Mouse (Mus musculus) CD8-positive naive resting alpha-beta T cell, adult 2 months (primary cell): ENCODE data around the gene Fxr2.
A peak's percentile ranks its signal among the peaks of the same experiment; 100 is the strongest.

ENCODE experiments used
- DNase-seq, 2 experiments: peaks; one replicate each; pipeline ENCODE4 v3.0.0; 2022; ENCODE audit warnings: low read depth in 2 of 2, low spot score in 2 of 2

Fxr2 gene

DNA sequence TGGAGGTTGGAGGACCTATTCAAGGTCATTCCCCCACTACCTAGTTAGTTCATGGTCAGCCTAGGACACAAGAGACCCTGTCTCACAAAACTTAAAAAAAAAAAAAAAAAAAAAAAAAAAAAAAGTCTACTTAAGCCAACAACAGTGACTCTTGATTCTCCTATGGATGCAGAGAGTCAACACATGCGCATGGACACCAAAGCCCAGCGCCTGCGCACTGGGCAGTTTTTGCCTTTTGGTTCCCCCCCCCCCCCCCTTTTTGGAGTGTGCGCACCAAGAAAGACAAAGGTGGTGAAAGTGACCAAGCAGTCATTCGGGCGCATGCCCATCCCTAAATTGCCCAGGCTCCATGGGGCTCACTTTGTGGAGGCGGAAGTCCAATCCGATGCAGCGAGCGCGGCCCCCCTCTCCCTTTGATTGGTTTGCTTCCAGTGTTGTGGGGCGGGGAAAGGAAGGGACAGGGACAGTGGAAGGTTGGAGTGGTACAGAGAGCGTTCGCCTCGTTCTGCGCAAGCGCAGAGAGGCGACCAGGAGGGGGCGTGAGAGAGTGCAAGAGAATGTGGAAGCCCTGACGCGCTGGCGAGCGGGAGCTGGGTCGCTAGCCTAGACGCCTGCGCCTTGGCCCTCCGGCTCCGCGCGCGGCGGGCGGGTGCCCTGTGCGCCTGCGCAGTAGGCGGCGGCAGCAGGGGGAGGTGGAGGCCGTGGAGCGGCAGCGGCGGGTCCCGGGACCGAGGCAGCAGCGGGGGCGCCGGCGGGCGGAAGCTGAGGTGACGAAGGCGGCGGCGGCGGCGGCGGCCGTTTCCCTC is at the start of gene Fxr2:
Fxr2 (plus strand) TSS at position 707 of the 806 bp plus-strand sequence.
- peak; percentile 100 for DNase-seq

DNA sequence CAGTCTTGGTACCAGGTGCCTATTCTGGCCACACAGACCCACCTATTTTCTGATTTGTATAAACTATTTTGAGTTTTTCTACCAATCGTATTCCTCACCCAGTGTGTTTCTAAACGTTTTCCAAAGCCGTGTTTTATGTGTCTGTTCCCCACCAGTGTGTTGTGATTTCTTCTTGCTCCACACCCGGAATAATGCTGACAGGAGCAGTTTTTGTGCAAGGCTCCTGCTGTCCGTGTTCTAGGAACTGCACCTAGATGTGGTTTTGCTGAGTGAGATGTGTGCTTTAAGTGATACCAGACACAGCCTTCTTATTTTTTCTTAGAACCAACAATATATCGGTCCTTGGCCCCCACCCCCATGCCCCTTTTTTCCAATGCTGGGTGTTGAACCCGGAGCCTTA is 48.8 kb upstream of the Fxr2 start:
- DNase-seq = no peak

GRCm38 (mm10) chr11:69584937-69585336 is 47.9 kb upstream of the Fxr2 start:
- DNase-seq = no peak

DNA sequence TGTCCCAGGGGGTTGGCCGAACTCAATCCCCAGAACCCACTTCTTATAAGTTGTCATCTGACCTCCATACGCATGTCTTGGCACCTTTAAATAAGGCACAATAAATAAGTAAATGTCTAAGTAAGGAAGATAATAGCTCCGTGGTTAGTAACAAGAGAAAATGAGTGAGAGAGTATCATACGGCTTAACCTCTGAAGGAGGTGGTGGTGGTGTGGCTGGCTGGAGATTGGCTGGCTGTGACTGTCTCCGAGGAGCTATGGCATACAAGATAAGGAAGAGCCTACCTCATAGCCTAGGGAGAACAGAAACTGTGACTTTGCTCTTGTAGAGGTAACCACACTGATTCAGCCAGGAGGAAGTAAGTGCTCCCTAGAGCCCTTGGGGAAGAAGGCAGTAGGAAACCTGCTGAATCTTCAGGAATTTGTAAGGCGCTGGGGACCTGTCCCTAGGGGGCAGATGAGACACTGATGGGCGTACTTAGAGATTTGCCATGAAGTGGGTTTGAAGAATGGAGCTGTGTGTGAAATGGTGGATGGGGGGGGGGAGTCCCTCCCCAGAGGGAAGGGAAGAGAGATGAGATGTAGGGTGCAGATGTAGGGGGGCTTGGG is 47.0 kb upstream of the Fxr2 start:
- no peak for DNase-seq

DNA sequence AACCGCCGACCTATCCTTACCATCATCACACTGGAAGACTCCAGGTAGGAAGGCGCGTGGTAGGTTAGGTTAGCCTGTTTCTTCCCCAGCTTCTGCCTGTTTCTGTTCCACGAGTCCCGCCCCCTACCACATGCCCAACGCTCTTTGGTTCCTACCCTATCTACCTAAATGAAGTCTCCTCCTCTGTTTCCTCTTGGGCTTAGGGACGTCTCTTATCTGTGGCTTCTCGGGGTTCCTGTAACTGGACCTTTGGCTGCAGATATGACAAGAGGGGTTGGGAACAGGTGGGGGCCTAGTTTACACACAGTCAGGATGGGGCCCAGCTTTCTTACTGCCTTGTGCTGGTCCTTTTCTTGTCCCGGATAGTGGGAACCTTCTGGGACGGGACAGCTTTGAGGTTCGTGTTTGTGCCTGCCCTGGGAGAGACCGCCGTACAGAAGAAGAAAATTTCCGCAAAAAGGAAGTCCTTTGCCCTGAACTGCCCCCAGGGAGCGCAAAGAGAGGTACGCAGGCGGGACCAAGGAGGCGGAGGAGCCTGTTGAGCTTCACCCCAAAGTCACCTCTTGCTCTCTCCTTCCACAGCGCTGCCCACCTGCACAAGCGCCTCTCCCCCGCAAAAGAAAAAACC is 43.5 kb upstream of the Fxr2 start:
- DNase-seq = no peak

- DNase-seq = no peak
Observed at GRCm38 (mm10) chr11:69590622-69591021, 42.2 kb upstream of the Fxr2 start.

DNA sequence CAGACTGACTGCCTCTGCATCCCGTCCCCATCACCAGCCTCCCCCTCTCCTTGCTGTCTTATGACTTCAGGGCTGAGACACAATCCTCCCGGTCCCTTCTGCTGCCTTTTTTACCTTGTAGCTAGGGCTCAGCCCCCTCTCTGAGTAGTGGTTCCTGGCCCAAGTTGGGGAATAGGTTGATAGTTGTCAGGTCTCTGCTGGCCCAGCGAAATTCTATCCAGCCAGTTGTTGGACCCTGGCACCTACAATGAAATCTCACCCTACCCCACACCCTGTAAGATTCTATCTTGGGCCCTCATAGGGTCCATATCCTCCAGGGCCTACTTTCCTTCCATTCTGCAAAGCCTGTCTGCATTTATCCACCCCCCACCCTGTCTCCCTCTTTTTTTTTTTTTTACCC is 41.4 kb upstream of the Fxr2 start:
- DNase-seq = no peak

DNA sequence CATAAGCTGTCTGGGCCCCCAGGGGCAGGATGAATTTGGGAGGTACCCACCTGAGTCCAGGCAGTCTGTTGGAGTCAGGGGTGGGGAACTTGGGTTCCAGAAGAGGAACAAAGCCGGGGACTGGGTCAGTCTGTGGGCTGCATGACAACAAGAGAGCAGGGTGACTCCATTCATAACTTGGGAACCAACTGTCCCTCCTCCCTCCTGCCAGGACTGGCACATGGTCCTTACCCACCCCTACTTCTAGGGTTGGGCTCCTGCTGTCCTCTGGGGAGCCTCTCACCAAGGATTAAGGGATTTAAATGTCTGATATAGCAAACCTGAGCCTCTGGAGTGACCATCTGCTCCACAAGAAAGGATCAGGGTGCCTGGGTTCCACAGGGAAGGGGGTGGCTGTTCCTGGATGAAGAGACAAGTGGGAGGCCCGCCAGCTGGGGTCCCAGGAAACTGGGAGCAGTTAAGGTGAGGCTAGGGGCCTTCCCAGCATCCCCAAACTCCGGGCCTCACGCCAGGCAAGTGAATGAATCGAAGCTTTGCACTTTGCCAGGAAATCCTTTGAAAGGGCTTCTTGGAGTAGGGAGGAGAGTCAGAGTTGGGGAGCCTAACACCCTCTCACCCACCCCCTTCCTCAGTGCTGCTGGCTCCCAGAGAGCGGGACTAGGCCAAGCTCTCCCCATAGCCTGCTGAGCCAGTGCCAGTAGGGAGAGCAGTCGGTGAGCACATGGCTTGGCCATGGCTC is 40.7 kb upstream of the Fxr2 start:
- DNase-seq = no peak

DNA sequence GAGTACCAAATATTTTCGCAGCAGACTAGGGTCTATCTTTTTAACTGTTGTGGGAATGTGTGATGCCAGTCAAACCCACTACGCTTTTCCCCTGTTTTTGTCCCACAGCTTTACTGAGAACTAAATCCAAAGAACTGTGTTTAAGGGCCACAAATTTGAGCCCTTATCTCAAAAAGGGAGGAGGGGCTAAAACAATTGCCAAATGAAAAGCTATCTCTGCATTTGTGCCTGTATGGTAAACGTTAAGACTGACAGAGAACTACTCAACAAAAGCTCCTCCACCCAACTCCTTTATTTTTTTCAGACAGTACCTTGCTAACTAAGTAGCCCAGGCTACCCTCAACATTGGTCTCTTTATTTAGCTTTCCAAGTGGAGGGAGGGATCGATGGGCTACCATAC is 40.0 kb upstream of the Fxr2 start:
- DNase-seq = no peak

GRCm38 (mm10) chr11:69594853-69595252 is 37.9 kb upstream of the Fxr2 start:
- no peak for DNase-seq

- no peak for DNase-seq
Observed at GRCm38 (mm10) chr11:69599436-69599835, 33.4 kb upstream of the Fxr2 start.

GRCm38 (mm10) chr11:69600098-69600497 is 32.7 kb upstream of the Fxr2 start:
- DNase-seq = no peak

DNA sequence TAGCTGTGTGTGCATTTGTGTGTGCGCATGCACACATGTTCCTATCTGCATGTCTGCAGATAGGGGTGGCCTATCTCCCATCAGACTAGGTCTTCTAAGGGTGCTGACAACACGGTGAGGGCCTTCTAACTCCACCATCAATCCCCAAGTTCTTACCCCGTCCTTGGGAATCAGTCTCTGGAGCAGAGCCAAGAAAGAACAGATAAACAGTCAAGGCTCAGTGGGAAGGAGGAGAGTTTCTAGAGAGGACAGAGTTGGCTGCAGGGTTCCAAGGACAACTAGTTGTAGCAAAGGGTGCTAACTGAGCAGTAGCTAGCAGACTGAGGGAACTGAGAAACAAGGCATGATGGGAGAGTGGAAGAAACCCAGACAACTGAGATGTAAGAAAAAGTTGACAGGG is 31.0 kb upstream of the Fxr2 start:
- no peak for DNase-seq

- no peak for DNase-seq
Observed at GRCm38 (mm10) chr11:69603516-69603915, 29.3 kb upstream of the Fxr2 start.

DNA sequence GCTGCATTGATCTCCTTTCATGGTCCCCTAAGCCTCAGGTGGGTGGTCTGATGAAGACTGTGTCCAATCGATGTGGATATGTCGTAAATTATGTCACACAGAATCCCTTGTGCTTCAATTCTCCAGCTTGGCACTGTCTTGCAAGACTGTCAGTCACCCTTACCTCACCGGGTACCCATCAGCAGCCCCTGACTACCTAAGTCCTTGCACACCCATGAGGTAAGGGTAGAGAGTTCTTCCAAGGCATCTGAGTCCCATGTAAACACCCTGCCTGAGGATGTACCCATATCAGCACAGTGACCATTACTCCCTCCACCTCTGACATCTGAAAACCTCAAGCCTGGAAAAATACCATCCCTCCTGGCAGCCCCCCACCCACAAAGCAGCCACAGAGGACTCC is 28.4 kb upstream of the Fxr2 start:
- no peak for DNase-seq

- peak in 1 of 2 experiments; percentile 12 for DNase-seq
Observed at GRCm38 (mm10) chr11:69604795-69605664, 27.8 kb upstream of the Fxr2 start.

DNA sequence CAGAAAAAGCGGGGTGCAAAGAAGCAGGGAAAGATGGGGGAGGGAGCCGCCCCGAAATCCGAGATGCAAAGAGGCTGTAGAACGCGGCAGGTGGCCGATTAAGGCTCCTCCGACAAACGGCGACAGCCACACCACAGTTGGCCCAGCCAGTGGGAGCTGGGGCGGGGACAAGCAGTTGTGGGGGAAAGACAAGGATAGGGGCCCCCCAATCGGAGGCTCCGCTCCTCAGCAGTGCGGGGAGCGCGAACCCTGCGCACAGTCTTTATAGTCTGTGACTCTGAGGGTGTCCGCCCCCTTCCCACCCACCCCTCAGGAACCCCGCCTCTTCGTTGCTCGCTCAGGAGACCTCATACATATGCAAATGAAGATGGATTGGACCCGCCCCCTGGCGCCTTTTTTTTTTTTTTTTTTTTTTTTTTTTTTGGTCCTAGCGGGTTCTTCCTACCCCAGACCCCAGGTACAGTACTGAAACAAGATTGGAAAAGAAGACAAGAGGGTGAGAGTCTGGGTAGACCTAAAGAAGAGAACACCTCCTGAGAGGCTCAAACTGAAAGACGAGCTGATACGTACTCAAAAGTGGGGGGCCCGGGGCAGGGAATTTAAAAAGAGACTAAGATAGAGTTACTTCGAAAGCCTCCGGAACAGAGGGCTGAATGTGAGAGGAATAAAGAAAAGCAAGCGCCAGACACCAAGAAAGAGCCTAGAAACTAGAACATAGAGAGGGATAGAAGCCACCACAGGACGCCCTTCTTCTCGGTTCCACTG is 26.9 kb upstream of the Fxr2 start, which contains the start of gene Atp1b2:
Atp1b2 (minus strand) TSS at position 217 of the 765 bp plus-strand sequence.
- DNase-seq = peak; percentile 34 to 39

DNA sequence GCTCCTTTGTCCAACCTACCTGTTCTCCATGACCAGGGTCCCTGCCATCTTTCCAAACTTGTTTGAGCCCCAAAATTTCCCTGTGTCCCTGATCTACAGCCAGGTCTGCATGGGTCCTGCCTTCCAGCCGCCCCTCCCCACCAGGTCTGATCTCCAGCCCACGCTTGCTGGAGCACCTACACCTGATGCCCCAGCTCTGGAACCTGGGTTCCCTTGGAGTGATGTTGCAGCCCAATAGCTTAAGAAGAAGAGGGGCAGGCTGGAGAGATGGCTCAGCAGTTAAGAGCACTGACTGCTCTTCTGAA is 26.3 kb upstream of the Fxr2 start:
- no peak for DNase-seq

- DNase-seq = no peak
Observed at GRCm38 (mm10) chr11:69606832-69607231, 26.0 kb upstream of the Fxr2 start.

DNA sequence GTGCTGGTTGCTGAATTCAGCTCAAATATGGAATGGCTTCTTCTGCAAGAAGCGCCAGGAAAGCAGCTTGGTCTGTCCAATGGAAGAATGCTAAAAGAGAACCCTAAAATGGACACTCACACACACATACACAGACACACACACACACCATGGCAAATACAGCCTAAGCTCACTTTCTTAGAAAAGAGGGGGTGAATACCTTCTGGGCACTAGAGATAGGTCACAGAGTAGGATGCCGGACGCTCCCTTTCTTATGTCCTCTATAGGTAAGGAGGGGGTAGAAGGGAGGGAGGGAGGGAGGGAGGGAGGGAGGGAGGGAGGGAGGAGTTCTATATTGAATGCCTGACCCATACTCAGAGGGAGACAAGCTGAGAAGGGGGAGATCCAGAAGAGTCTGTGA is 24.3 kb upstream of the Fxr2 start:
- DNase-seq = no peak
